Mouse (Mus musculus) heart, adult 2 months (tissue): ENCODE measurements at regions not wholly inside any gene's neighbourhood (a gene's known extent, or its start where the extent isn't known, plus 50 kb on each side); places are given as distances from the start of the nearest gene placed in this dataset.

Experiments
- DNase-seq, 2 experiments: peaks; one replicate each; pipeline ENCODE4 v3.0.0; 2021
- H3K27ac ChIP-seq: fragments of 200-600 bp; 2 replicates; pipeline ENCODE4 v1.8.1; 2022
- H3K27me3 ChIP-seq: fragments of 200-500 bp; 2 replicates; pipeline ENCODE4 v1.6.1; 2012; ENCODE audit warnings: mild to moderate bottlenecking, low read length, inconsistent platforms, mixed read lengths; ENCODE audit not compliant: control insufficient read depth, insufficient read depth
- H3K36me3 ChIP-seq: fragments of 200-500 bp; 2 replicates; pipeline ENCODE4 v1.6.1; 2012; ENCODE audit warnings: low read length, inconsistent platforms; ENCODE audit not compliant: control insufficient read depth, insufficient read depth
- H3K4me1 ChIP-seq: fragments of 200-500 bp; 2 replicates; pipeline ENCODE4 v1.6.1; 2011; ENCODE audit warnings: low read length; ENCODE audit not compliant: control insufficient read depth, insufficient read depth
- H3K4me3 ChIP-seq: fragments of 200-600 bp; 2 replicates; pipeline ENCODE4 v1.8.1; 2022
- H3K79me2 ChIP-seq: fragments of 200-500 bp; replicated peaks from 2 replicates; pipeline ENCODE4 v1.6.1; 2012; ENCODE audit warnings: mild to moderate bottlenecking, inconsistent platforms, low read length, moderate library complexity, mixed read lengths; ENCODE audit not compliant: control insufficient read depth, insufficient read depth
- H3K9ac ChIP-seq: fragments of 200-500 bp; 2 replicates; pipeline ENCODE4 v1.6.1; 2012; ENCODE audit warnings: low read depth, mild to moderate bottlenecking, control low read depth, inconsistent platforms, low read length, mixed read lengths
- CTCF ChIP-seq: fragments of 200-600 bp; IDR thresholded peaks from 2 replicates; pipeline ENCODE4 v1.8.1; 2022; ENCODE audit warnings: antibody characterized with exemption, mild to moderate bottlenecking, moderate library complexity
- EP300 ChIP-seq: fragments of 200-500 bp; IDR thresholded peaks from 2 replicates; pipeline ENCODE4 v1.6.1; 2011; ENCODE audit warnings: low read depth, low read length, control low read depth; ENCODE audit not compliant: insufficient read depth
- POLR2A ChIP-seq: fragments of 200-500 bp; IDR thresholded peaks from 2 replicates; pipeline ENCODE4 v1.6.1; 2011; ENCODE audit warnings: mild to moderate bottlenecking, low read depth, low read length, control low read depth; ENCODE audit not compliant: insufficient read depth
- WGBS: fragments of 180-500 bp; shearing (Covaris S2); methylation state at CpG from one replicate; pipeline ENCODE4 v1.1.7; 2018; 5-methylcytosine and 5-hydroxymethylcytosine counted together
- intact Hi-C: fragments of 180-260 bp; cut with DNase I; formaldehyde crosslinking; loops from one replicate; pipeline ENCODE4 v1.15.1; 2025

DNA sequence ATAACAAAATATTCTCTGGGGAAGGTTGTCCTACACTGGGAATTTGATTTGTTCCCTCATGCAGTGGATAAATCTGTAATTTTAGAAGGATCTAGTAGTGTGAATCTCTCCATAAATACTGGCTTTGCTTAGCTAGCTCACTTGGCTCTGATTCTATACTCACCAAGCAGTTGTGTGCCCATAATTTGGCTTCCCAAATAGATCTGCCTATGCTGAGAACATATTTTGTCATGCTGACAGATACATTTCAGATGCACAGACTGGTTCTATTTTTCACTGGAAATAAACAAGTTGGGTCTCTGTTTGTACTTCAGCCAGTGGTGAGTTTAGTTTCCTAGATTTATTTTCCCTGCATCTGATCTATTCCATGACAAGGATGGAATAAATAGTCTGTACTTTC, 309.8 kb upstream of the Arhgap42 start:
- H3K9ac ChIP-seq = no peak overlapping the region
- H3K4me3 ChIP-seq = no peak overlapping the region
- no peaks in the 10 kb centered on the region for H3K4me1 ChIP-seq
- intact Hi-C loops = no loop called here
- H3K27ac ChIP-seq = no peak overlapping the region
- no peak for DNase-seq
- no peaks in the 10 kb centered on the region for H3K27me3 ChIP-seq
- H3K36me3 ChIP-seq = no peaks in the 10 kb centered on the region
- no peaks in the 10 kb centered on the region for H3K79me2 ChIP-seq
- TF ChIP-seq POLR2A (no peak), CTCF (no peak), EP300 (no peak)

GRCm38 (mm10) chr9:9547570-9547969, 308.7 kb upstream of the Arhgap42 start:
- H3K9ac ChIP-seq = no peak overlapping the region
- no peaks in the 10 kb centered on the region for H3K4me1 ChIP-seq
- TF ChIP-seq EP300 = no peak
- no peak for TF ChIP-seq POLR2A
- TF ChIP-seq CTCF = no peak
- intact Hi-C loops = no loop called here
- 73% methylated on average over 3 of the region's 3 CpGs for WGBS
- H3K79me2 ChIP-seq = no peaks in the 10 kb centered on the region
- H3K36me3 ChIP-seq = no peaks in the 10 kb centered on the region
- no peak overlapping the region for H3K27ac ChIP-seq
- H3K4me3 ChIP-seq = no peak overlapping the region
- no peaks in the 10 kb centered on the region for H3K27me3 ChIP-seq
- no peak for DNase-seq

DNA sequence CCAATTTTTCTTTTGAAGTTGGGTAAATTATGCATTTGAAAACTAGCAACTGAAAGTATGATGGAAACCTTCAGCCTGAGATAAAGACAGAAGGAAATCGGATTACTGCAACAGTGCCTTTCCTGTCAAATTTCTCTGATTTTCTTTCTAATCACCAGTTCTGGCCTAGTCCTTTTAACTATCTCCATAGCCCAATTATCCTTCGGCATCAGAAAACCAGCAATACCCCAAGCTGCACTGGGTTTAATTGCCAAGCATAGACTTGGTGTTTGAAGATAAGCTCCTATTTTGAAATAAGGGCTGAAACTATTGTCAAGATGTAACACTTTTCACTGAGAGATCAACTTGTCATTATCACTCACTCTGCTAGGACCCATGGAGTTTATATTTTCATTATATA, 308.2 kb upstream of the Arhgap42 start:
- Histone ChIP-seq H3K79me2 (no peaks in the 10 kb centered on the region), H3K36me3 (no peaks in the 10 kb centered on the region), H3K27me3 (no peaks in the 10 kb centered on the region), H3K4me1 (no peaks in the 10 kb centered on the region), H3K4me3 (no peak overlapping the region), H3K27ac (no peak overlapping the region), H3K9ac (no peak overlapping the region)
- intact Hi-C loops = no loop called here
- WGBS = 70% methylated on average over 2 of the region's 2 CpGs
- TF ChIP-seq CTCF = no peak
- no peak for TF ChIP-seq POLR2A
- no peak for TF ChIP-seq EP300
- no peak for DNase-seq

GRCm38 (mm10) chr9:9500345-9500744, 261.4 kb upstream of the Arhgap42 start:
- no peak for TF ChIP-seq EP300
- no peak for TF ChIP-seq CTCF
- no peak for TF ChIP-seq POLR2A
- Histone ChIP-seq H3K79me2 (no peaks in the 10 kb centered on the region), H3K27ac (no peak overlapping the region), H3K4me1 (no peaks in the 10 kb centered on the region), H3K27me3 (no peaks in the 10 kb centered on the region), H3K36me3 (no peaks in the 10 kb centered on the region), H3K9ac (no peak overlapping the region), H3K4me3 (no peak overlapping the region)
- 79% methylated on average over 2 of the region's 2 CpGs for WGBS
- DNase-seq = no peak
- intact Hi-C loops = no loop called here

- intact Hi-C loops = no loop called here
- no peak overlapping the region for H3K9ac ChIP-seq
- TF ChIP-seq CTCF (no peak), EP300 (no peak), POLR2A (no peak)
- no peak for DNase-seq
- no peaks in the 10 kb centered on the region for H3K27me3 ChIP-seq
- no peaks in the 10 kb centered on the region for H3K36me3 ChIP-seq
- no peak overlapping the region for H3K4me3 ChIP-seq
- WGBS = 85% methylated on average over 3 of the region's 3 CpGs
- H3K79me2 ChIP-seq = no peaks in the 10 kb centered on the region
- no peaks in the 10 kb centered on the region for H3K4me1 ChIP-seq
- no peak overlapping the region for H3K27ac ChIP-seq
Observed at GRCm38 (mm10) chr9:9493594-9494182, 254.8 kb upstream of the Arhgap42 start.

DNA sequence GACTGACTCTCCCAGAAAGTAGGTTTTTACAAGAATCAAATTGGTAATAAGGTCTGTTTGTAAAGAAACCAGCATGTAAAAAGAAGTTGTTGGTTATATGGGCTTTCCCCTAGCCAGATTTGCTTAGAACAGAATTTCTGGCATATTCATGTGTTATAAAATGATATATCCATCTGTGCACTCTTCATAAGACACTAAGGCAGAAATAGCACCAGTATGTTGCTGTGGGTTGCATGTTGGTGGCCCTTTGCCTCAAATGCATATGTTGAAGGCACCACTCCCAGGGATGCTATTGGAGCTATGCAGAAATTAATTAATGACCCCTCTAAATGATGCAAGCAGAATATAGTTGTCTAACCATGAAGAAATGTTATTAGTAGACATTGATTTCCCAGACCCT, 238.2 kb upstream of the Arhgap42 start:
- DNase-seq = no peak
- H3K4me3 ChIP-seq = no peak overlapping the region
- TF ChIP-seq CTCF (no peak), POLR2A (no peak), EP300 (no peak)

More for the DNA sequence above, 238.2 kb upstream of the Arhgap42 start:
- Histone ChIP-seq H3K4me1 (no peaks in the 10 kb centered on the region), H3K27me3 (no peaks in the 10 kb centered on the region), H3K9ac (no peak overlapping the region), H3K27ac (no peak overlapping the region), H3K36me3 (no peaks in the 10 kb centered on the region), H3K79me2 (no peaks in the 10 kb centered on the region)
- intact Hi-C loops = no loop called here
